Mouse (Mus musculus) cerebellum, postnatal 14 days (tissue): ENCODE measurements around the gene Spaca4.

ENCODE experiments used
- DNase-seq, 2 experiments: peaks; one replicate each; pipeline ENCODE4 v3.0.0; 2021; ENCODE audit warnings: mixed read lengths in 2 of 2

Gene Spaca4

GRCm38 (mm10) chr7:45695098-45695497, 30.5 kb downstream of the Spaca4 start:
- DNase-seq: no peak

- no peak for DNase-seq
Measured at GRCm38 (mm10) chr7:45693921-45694591, 31.6 kb downstream of the Spaca4 start, which contains the start of gene Sec1. Gene Sec1 (minus strand): TSS chr7:45694402.

GRCm38 (mm10) chr7:45692364-45692763, 33.2 kb downstream of the Spaca4 start:
- DNase-seq: no peak

GRCm38 (mm10) chr7:45689800-45690199, 35.8 kb downstream of the Spaca4 start:
- DNase-seq: no peak

- no peak for DNase-seq
Measured at GRCm38 (mm10) chr7:45689099-45689498, 36.5 kb downstream of the Spaca4 start.

- DNase-seq: no peak
Measured at GRCm38 (mm10) chr7:45686841-45687240, 38.8 kb downstream of the Spaca4 start.

GRCm38 (mm10) chr7:45685811-45686210, 39.8 kb downstream of the Spaca4 start:
- no peak for DNase-seq

GRCm38 (mm10) chr7:45683396-45684050, 42.1 kb downstream of the Spaca4 start, which contains the start of gene Ntn5:
Gene Ntn5 (plus strand): TSS chr7:45684022.
- no peak for DNase-seq

GRCm38 (mm10) chr7:45682144-45683126, 43.2 kb downstream of the Spaca4 start:
- peak; percentile 96 to 98 for DNase-seq

GRCm38 (mm10) chr7:45681046-45681736, 44.4 kb downstream of the Spaca4 start:
- peak; percentile 63 to 73 for DNase-seq

GRCm38 (mm10) chr7:45679966-45680621, 45.5 kb downstream of the Spaca4 start:
- DNase-seq: no peak

- DNase-seq: no peak
Measured at GRCm38 (mm10) chr7:45678513-45678912, 47.1 kb downstream of the Spaca4 start.

GRCm38 (mm10) chr7:45677627-45678295, 47.9 kb downstream of the Spaca4 start:
- DNase-seq: no peak
